Mouse (Mus musculus): Measurements from ENCODE around the gene Snf8. TPM values are rescaled to one million over a fixed set of nuclear protein-coding genes. Genes with fewer than 3 reads are reported as not detected.
A peak's percentile ranks its signal among the peaks of the same experiment; 100 is the strongest.

Gene Snf8
- polyA plus RNA-seq (2015; fragmentation: Nextera tagmentation; extraction: Ambion mirVana): 94.3 and 97.8 TPM in 2 replicates

DNA sequence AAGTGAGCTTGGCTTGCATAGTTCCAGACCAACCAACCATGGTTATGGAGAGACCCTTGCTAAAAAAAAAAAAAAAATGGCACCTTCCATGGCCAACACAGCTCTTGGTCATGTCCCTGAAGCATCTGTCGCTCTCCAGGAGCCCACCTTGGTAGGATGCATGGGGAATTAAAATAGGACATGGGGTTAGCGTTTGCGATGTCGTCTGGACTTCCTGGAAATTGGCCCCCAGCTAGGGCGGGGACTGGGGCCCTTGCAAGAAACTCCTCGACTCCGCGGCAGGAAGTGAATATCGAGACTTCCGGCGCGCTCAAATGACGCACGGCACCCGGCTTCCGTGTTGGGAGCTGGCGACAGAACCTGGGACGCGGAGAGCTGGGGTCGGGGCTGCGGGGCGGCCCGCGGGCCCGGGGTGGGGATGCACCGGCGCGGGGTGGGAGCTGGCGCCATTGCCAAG, at the start of gene Snf8:
TSS of gene Snf8 (plus strand) at position 290 of the 457 bp plus-strand sequence.
- H3K9me3 ChIP-seq (ENCODE audit: control insufficient read depth, low read length): no peaks in the 10 kb centered on the region
- ATAC-seq: peak; percentile 65

DNA sequence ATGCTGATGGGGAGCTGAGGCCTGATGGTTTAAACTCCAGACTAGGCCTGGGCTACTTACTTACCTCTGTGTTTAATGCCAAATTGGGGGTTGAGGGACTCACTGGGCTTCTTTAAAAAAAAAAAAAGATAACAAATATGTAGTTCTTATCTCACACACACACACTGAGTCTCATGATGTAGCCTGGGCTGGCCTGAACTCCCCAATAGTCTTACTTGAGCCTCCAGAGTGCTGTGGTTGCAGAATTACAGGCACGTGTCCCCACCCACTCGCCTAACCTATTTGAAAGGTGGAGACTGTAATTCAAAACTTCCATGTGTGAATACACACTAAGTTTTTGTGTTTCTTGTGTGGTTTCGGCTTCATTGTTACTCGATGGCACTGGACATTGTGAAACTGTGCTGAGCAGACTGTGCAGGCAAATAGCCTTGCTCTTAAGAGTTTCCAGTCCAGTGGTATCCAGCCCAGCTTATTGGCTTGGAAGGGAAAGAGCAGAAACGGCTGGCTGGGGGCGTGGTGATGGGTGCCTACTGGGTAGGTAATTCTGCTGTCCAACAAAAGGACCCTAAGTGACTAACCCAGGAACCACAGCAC, 46.7 kb upstream of the Snf8 start:
- Histone ChIP-seq H3K4me2 (ENCODE audit: low read depth, low read length) (no peak overlapping the region), H3K27me3 (replicated peaks; ENCODE audit: control insufficient read depth, insufficient read depth, low read length) (no peaks in the 10 kb centered on the region), H3K4me3 (ENCODE audit: low read length) (no peak overlapping the region), H3K27ac (ENCODE audit: low read length) (peak overlapping the region; percentile 20), H3K9ac (ENCODE audit: low read depth, low read length) (no peak overlapping the region), H3K9me3 (ENCODE audit: control insufficient read depth, low read length) (no peaks in the 10 kb centered on the region), H3K4me1 (ENCODE audit: control insufficient read depth, insufficient read depth, low read length) (peaks cover 54% of the 10 kb centered on the region), H3K36me3 (ENCODE audit: control insufficient read depth, insufficient read depth, low read length) (no peaks in the 10 kb centered on the region)
- 67% methylated on average over 6 of the region's 6 CpGs for WGBS
- ATAC-seq: no peak

More for the DNA sequence above, at the start of gene Snf8:
- H3K36me3 ChIP-seq (ENCODE audit: control insufficient read depth, insufficient read depth, low read length): peaks cover 5% of the 10 kb centered on the region; the same call in 1 of the 2 replicates
- peak within 1 kb of the TSS; percentile 59 for H3K4me2 ChIP-seq (ENCODE audit: low read depth, low read length)
- WGBS: under 1% methylated on average over 29 of the region's 29 CpGs
- H3K9ac ChIP-seq (ENCODE audit: low read depth, low read length): peak within 1 kb of the TSS; percentile 77
- peaks cover 13% of the 10 kb centered on the region for H3K4me1 ChIP-seq (ENCODE audit: control insufficient read depth, insufficient read depth, low read length)
- H3K27me3 ChIP-seq (replicated peaks; ENCODE audit: control insufficient read depth, insufficient read depth, low read length): no peaks in the 10 kb centered on the region
- peak within 1 kb of the TSS; percentile 65 for H3K27ac ChIP-seq (ENCODE audit: low read length)
- peak within 1 kb of the TSS; percentile 78 for H3K4me3 ChIP-seq (ENCODE audit: low read length)

DNA sequence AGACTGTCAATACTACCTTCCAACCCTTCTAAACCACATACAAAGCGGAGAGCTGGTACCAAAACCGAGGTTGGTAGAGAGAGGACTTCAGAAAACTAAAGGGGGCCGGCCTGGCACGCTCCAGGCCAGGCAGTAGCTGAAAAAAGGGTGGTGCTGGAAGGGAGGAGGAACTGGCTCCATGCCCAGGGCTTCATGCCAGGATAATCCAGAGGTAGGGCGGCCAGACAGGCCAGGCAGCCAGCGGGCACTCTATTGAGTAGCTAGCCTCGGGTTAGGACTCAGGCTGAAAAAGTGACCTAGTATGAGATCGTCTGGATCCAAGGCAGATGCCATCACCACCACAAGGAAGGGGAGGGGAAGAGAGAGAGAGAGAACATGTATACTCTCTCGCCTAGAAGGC, 46.2 kb upstream of the Snf8 start:
- H3K36me3 ChIP-seq (ENCODE audit: control insufficient read depth, insufficient read depth, low read length): no peaks in the 10 kb centered on the region
- H3K27me3 ChIP-seq (replicated peaks; ENCODE audit: control insufficient read depth, insufficient read depth, low read length): no peaks in the 10 kb centered on the region
- H3K4me2 ChIP-seq (ENCODE audit: low read depth, low read length): no peak overlapping the region
- ATAC-seq: peak; percentile 14; the same call in 1 of the 2 replicates
- H3K9me3 ChIP-seq (ENCODE audit: control insufficient read depth, low read length): no peaks in the 10 kb centered on the region
- no peak overlapping the region for H3K4me3 ChIP-seq (ENCODE audit: low read length)
- peaks cover 53% of the 10 kb centered on the region for H3K4me1 ChIP-seq (ENCODE audit: control insufficient read depth, insufficient read depth, low read length)
- H3K9ac ChIP-seq (ENCODE audit: low read depth, low read length): no peak overlapping the region
- H3K27ac ChIP-seq (ENCODE audit: low read length): peak overlapping the region; percentile 20
- WGBS: 42% methylated on average over 9 of the region's 9 CpGs

DNA sequence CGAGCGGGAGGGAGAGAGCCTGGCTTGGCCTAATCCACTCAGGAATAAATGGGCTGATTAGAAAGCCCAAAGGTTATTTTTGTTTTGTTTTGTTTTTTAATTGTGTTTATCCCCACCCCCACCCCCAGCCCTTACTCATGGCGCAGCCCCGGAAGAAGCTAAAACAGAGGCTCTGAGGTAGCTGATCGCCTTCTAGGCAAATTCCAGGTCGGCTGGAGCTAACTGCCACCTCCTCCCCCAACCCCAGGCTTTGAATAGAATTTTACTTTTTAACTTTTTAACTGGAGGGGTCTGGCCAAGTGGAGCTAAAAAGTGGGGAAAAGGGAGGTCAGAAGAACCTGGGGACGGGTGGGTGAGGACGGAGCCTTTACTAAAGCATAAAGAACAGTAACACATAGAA, 44.8 kb upstream of the Snf8 start:
- 54% methylated on average over 8 of the region's 8 CpGs for WGBS
- ATAC-seq: no peak

DNA sequence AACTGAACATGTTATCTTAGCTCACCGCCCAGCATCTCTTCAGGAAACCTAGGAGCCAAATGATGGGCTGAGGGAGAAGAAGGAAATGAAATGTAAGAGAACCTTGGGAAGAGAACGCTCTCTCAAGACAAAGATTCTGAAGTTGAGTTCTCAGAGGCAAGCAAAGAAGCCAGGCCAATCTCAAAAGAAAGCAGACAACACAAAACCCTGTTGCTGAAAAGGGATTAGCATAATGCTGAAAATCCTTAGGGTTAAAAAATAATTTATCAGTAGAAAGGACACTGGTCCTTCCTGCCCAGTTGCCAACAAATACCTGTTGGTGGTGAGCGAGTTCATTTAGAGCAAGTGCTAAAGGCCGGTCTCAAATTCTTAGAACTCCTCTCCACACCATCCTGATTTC, 44.3 kb upstream of the Snf8 start:
- H3K36me3 ChIP-seq (ENCODE audit: control insufficient read depth, insufficient read depth, low read length): 0 out of 2 replicates have a peak, but pooled peaks cover 2% of the 10 kb centered on the region
- peak overlapping the region; percentile 55; the same call in 1 of the 2 replicates for H3K4me3 ChIP-seq (ENCODE audit: low read length)
- peak overlapping the region; percentile 82 for H3K27ac ChIP-seq (ENCODE audit: low read length)
- WGBS: 61% methylated on average over 4 of the region's 4 CpGs
- peak overlapping the region; percentile 90 for H3K4me2 ChIP-seq (ENCODE audit: low read depth, low read length)
- 0 out of 2 replicates have a peak, but pooled peaks cover 5% of the 10 kb centered on the region for H3K9me3 ChIP-seq (ENCODE audit: control insufficient read depth, low read length)
- peaks cover 52% of the 10 kb centered on the region for H3K4me1 ChIP-seq (ENCODE audit: control insufficient read depth, insufficient read depth, low read length)
- H3K9ac ChIP-seq (ENCODE audit: low read depth, low read length): peak overlapping the region; percentile 80
- H3K27me3 ChIP-seq (replicated peaks; ENCODE audit: control insufficient read depth, insufficient read depth, low read length): no peaks in the 10 kb centered on the region
- ATAC-seq: no peak

More for the DNA sequence above, 44.8 kb upstream of the Snf8 start:
- H3K4me3 ChIP-seq (ENCODE audit: low read length): no peak overlapping the region
- no peak overlapping the region for H3K4me2 ChIP-seq (ENCODE audit: low read depth, low read length)
- no peak overlapping the region for H3K9ac ChIP-seq (ENCODE audit: low read depth, low read length)
- 0 out of 2 replicates have a peak, but pooled peaks cover 5% of the 10 kb centered on the region for H3K9me3 ChIP-seq (ENCODE audit: control insufficient read depth, low read length)
- H3K4me1 ChIP-seq (ENCODE audit: control insufficient read depth, insufficient read depth, low read length): peaks cover 52% of the 10 kb centered on the region
- H3K36me3 ChIP-seq (ENCODE audit: control insufficient read depth, insufficient read depth, low read length): 0 out of 2 replicates have a peak, but pooled peaks cover 2% of the 10 kb centered on the region
- no peaks in the 10 kb centered on the region for H3K27me3 ChIP-seq (replicated peaks; ENCODE audit: control insufficient read depth, insufficient read depth, low read length)
- H3K27ac ChIP-seq (ENCODE audit: low read length): no peak overlapping the region

DNA sequence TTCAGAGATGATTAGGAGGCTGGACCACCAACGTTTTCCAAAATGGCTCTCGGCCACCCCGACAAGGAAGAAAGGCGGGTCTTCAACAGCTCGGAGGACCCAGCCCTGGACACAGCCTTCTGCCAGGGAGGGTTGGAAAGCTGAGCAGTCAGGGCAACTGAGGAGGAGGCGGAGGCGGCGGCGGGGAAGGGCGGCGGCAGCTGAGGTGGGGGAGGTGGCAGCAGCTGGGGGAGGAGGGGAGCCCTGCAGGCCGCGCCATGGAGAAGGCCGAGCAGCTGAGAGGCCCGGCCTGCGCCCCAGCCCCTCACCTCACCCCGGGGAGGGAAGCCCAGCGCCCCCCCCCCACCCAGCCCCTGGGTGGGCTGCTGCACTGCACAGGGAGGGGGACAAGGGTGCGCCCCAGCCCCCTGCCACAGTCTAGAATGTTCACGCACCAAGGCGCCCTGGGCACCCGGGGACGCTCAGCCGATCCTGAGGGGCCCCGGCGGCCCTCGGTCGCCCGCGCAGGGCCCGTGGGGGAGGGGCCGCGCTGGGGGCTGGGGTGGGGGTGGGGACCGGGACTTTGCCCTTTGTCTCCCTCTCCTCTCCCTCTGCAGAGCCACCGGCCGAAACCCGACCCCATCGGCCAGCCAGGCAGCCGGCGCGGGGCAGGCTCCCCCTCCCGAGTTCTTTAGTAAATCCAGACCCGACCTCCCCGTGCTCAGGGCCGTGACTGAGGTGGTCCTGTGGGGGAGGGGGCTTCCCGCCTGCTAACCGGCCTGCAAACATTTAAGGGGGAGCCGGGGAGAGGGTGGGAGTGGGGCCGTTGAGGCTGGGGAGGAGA, 43.6 kb upstream of the Snf8 start:
- H3K27ac ChIP-seq (ENCODE audit: low read length): peak overlapping the region; percentile 82
- H3K36me3 ChIP-seq (ENCODE audit: control insufficient read depth, insufficient read depth, low read length): 0 out of 2 replicates have a peak, but pooled peaks cover 2% of the 10 kb centered on the region
- H3K27me3 ChIP-seq (replicated peaks; ENCODE audit: control insufficient read depth, insufficient read depth, low read length): no peaks in the 10 kb centered on the region
- WGBS: 4% methylated on average over 31 of the region's 49 CpGs
- peak overlapping the region; percentile 80 for H3K9ac ChIP-seq (ENCODE audit: low read depth, low read length)
- 0 out of 2 replicates have a peak, but pooled peaks cover 5% of the 10 kb centered on the region for H3K9me3 ChIP-seq (ENCODE audit: control insufficient read depth, low read length)
- H3K4me3 ChIP-seq (ENCODE audit: low read length): peak overlapping the region; percentile 55
- peak overlapping the region; percentile 90 for H3K4me2 ChIP-seq (ENCODE audit: low read depth, low read length)
- ATAC-seq: peak; percentile 72
- H3K4me1 ChIP-seq (ENCODE audit: control insufficient read depth, insufficient read depth, low read length): peaks cover 52% of the 10 kb centered on the region

DNA sequence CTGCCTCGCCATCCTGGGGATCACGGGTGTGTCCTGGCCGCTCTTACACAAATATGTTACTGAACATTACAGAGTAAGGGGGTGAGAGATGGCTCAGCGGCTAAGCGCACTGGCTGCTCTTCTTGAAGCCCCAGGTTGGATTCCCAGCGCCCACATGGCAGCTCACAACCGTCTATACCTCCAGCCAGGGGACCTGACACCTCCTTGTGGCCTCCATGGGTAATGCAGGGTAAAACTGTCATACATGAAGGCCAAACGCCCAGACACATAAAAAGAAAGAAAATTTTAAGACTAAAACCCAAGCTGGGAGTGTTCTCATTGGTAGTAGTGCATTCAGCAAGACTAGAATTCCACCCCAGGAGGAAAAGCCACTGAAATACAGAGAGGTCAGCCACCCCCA, 40.5 kb upstream of the Snf8 start:
- H3K36me3 ChIP-seq (ENCODE audit: control insufficient read depth, insufficient read depth, low read length): 0 out of 2 replicates have a peak, but pooled peaks cover 2% of the 10 kb centered on the region
- H3K9ac ChIP-seq (ENCODE audit: low read depth, low read length): no peak overlapping the region
- WGBS: 95% methylated on average over 8 of the region's 8 CpGs
- no peak overlapping the region for H3K4me3 ChIP-seq (ENCODE audit: low read length)
- H3K4me2 ChIP-seq (ENCODE audit: low read depth, low read length): no peak overlapping the region
- ATAC-seq: no peak
- H3K27ac ChIP-seq (ENCODE audit: low read length): no peak overlapping the region
- H3K9me3 ChIP-seq (ENCODE audit: control insufficient read depth, low read length): 0 out of 2 replicates have a peak, but pooled peaks cover 5% of the 10 kb centered on the region
- H3K27me3 ChIP-seq (replicated peaks; ENCODE audit: control insufficient read depth, insufficient read depth, low read length): no peaks in the 10 kb centered on the region
- peaks cover 38% of the 10 kb centered on the region for H3K4me1 ChIP-seq (ENCODE audit: control insufficient read depth, insufficient read depth, low read length)

DNA sequence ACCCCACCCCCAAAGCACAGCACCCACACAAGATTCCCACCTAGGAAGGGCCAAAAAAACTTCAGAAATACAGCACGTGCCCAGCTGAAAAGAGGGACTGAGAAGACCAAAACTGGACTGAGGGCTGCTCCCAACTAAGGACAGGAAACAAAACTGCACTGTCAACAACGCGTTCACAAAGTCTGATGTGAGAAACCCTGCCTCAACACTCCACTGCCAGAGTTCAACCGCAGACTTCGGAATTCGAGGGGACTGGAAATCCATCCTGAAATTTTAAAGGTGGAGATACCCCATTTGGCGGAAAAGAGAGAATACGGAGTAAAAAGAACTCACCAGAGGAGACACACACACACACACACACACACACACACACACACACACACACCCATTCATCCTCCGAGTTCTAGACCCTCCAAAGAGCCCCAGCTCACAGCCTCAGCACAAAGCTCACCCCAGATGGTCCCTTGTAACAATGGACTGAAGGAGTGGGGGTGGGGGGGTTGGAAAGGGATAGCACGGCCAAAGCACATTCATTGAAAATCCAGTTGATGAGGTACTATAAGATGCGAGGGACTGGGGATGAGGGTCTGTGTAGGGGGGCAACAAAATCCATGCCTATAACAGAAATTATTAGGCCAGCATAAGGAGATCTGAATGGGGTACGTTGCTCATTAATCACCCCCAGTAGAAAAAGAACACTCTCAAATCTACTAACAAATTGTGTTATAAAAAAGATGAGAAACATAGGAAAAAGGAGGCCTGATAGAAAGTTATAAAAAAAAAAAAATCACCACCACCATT, 31.4 kb upstream of the Snf8 start:
- Histone ChIP-seq H3K4me1 (ENCODE audit: control insufficient read depth, insufficient read depth, low read length) (peaks cover 28% of the 10 kb centered on the region), H3K36me3 (ENCODE audit: control insufficient read depth, insufficient read depth, low read length) (no peaks in the 10 kb centered on the region), H3K9ac (ENCODE audit: low read depth, low read length) (peak overlapping the region; percentile 63), H3K4me3 (ENCODE audit: low read length) (peak overlapping the region; percentile 44), H3K27ac (ENCODE audit: low read length) (0 out of 2 replicates have a peak overlapping the region, but pooled peaks have one; percentile 13), H3K9me3 (ENCODE audit: control insufficient read depth, low read length) (no peaks in the 10 kb centered on the region), H3K4me2 (ENCODE audit: low read depth, low read length) (peak overlapping the region; percentile 98), H3K27me3 (replicated peaks; ENCODE audit: control insufficient read depth, insufficient read depth, low read length) (no peaks in the 10 kb centered on the region)
- 2% methylated on average over 12 of the region's 12 CpGs for WGBS
- ATAC-seq: no peak
